Mouse (Mus musculus): Measurements from ENCODE around the gene Fam122b. TPM values are rescaled to one million over a fixed set of nuclear protein-coding genes. Genes with fewer than 3 reads are reported as not detected.
A peak's percentile ranks its signal among the peaks of the same experiment; 100 is the strongest.

Fam122b gene
- total RNA-seq (2021): 1 to 10 TPM; 1.4 to 2.5 TPM
- long read RNA-seq, experiment 1, partial matches to known transcripts: 0 of 1 reads
- long read RNA-seq, experiment 1, other reads (novel, unspliced or antisense): 1 of 1 reads
- long read RNA-seq, experiment 2, partial matches to known transcripts: 1 of 3 reads
- long read RNA-seq, experiment 2, other reads (novel, unspliced or antisense): 1 of 3 reads

GRCm38 (mm10) chrX:53269289-53270062, at the start of gene Fam122b:
Fam122b (minus strand) TSS chrX:53269805.
- peak; percentile 86 for DNase-seq

GRCm38 (mm10) chrX:53287924-53288323, 18.3 kb upstream of the Fam122b start:
- no peak for DNase-seq

GRCm38 (mm10) chrX:53273124-53273523, 3.5 kb upstream of the Fam122b start, which contains the start of gene Fam122c:
Fam122c (plus strand) TSS chrX:53273424.
- DNase-seq: no peak

- peak; percentile 16 for DNase-seq
Observed at GRCm38 (mm10) chrX:53271628-53272027, 2.0 kb upstream of the Fam122b start.

- DNase-seq: no peak
Observed at GRCm38 (mm10) chrX:53270063-53270432, 443 bp upstream of the Fam122b start.

GRCm38 (mm10) chrX:53268856-53269255, 749 bp downstream of the Fam122b start:
- DNase-seq: peak; percentile 54

- no peak for DNase-seq
Observed at GRCm38 (mm10) chrX:53266186-53266585, 3.4 kb downstream of the Fam122b start.

GRCm38 (mm10) chrX:53255195-53255594, 14.4 kb downstream of the Fam122b start:
- no peak for DNase-seq

- no peak for DNase-seq
Observed at GRCm38 (mm10) chrX:53240011-53240410, 29.6 kb downstream of the Fam122b start, which contains the start of gene Plac1. Plac1 (minus strand) TSS chrX:53240111.

- DNase-seq: no peak
Observed at GRCm38 (mm10) chrX:53237971-53238370, 31.6 kb downstream of the Fam122b start.

GRCm38 (mm10) chrX:53236404-53236803, 33.2 kb downstream of the Fam122b start:
- no peak for DNase-seq

GRCm38 (mm10) chrX:53233689-53234088, 35.9 kb downstream of the Fam122b start:
- no peak for DNase-seq

- peak; percentile 23 for DNase-seq
Observed at GRCm38 (mm10) chrX:53231965-53232364, 37.6 kb downstream of the Fam122b start.

- no peak for DNase-seq
Observed at GRCm38 (mm10) chrX:53224353-53224944, 45.2 kb downstream of the Fam122b start.

GRCm38 (mm10) chrX:53220855-53221254, 48.8 kb downstream of the Fam122b start:
- peak; percentile 53 for DNase-seq

GRCm38 (mm10) chrX:53214557-53215229, 54.9 kb downstream of the Fam122b start:
- DNase-seq: peak; percentile 44

- DNase-seq: peak; percentile 23
Observed at GRCm38 (mm10) chrX:53213838-53214237, 55.8 kb downstream of the Fam122b start.

GRCm38 (mm10) chrX:53212485-53212884, 57.1 kb downstream of the Fam122b start:
- DNase-seq: no peak

- peak; percentile 73 for DNase-seq
Observed at GRCm38 (mm10) chrX:53211756-53212483, 57.7 kb downstream of the Fam122b start.

GRCm38 (mm10) chrX:53209431-53209830, 60.2 kb downstream of the Fam122b start:
- no peak for DNase-seq

GRCm38 (mm10) chrX:53204690-53205311, 64.8 kb downstream of the Fam122b start:
- DNase-seq: no peak

Data from gastrocnemius, postnatal 25 days (tissue).